ENCODE assay signal across 26 mouse cellular contexts in the genomic region with DNA sequence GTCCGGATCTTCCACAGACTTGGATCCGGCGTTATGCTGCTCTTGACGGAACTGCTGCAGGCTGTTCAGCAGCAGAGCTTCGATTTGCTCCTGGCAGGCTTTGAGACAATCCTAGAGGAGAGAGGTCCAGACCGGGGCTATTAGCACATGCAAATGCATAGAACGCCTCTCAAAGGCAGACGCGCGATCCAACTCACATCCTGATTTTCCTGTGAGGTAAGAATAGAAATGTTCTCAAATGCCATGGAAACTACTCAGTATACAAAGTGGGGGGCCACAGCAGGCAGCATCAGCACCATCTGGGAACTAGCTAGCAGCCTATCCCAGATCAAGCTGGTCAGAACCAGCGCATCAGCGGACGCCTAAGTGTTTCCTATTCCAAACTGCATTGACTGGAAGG. TPM values are rescaled to one million over a fixed set of nuclear protein-coding genes. Genes with fewer than 3 reads are reported as not detected.
DNase-seq lines count a peak whose midpoint lies in the region; ATAC-seq and TF ChIP-seq lines count a peak whose summit lies in the region.
"Had no signal": no experiment of that assay in that cellular context is flagged by ENCODE, and none has a peak within 500 bp of the region (broad histone marks: within the 10 kb centered on the region; RNA-seq: fewer than 3 reads in every experiment).

No protein-coding gene starts in this region.

- no peak overlapping the region for H3K4me2 ChIP-seq in midbrain, embryonic 11.5 days
- no peak overlapping the region; the same call in 1 of the 2 replicates for H3K4me2 ChIP-seq in forebrain, embryonic 16.5 days (ENCODE audit: low read length)
- H3K4me2 ChIP-seq: embryonic facial prominence, embryonic 12.5 days; liver, embryonic 12.5 days; neural tube, embryonic 15.5 days had no signal

- TF ChIP-seq CTCF in gastrocnemius, adult 2 months (IDR thresholded peaks at IDR 0.05): no peak

- intact Hi-C loops in gastrocnemius, adult 2 months (cut with DNase I): no loop called here

- H3K27me3 ChIP-seq in midbrain, embryonic 11.5 days (ENCODE audit: control insufficient read depth, insufficient read depth, low read length): no peaks in the 10 kb centered on the region
- H3K27me3 ChIP-seq in midbrain, embryonic 10.5 days (ENCODE audit: low read depth, poor library complexity, severe bottlenecking): no peaks in the 10 kb centered on the region
- no peaks in the 10 kb centered on the region for H3K27me3 ChIP-seq in forebrain, embryonic 16.5 days (replicated peaks; ENCODE audit: control insufficient read depth, insufficient read depth, low read length)
- H3K27me3 ChIP-seq: liver, embryonic 12.5 days; neural tube, embryonic 15.5 days had no signal

- H3K9ac ChIP-seq in midbrain, embryonic 11.5 days (ENCODE audit: low read length): no peak overlapping the region
- no peak overlapping the region for H3K9ac ChIP-seq in forebrain, embryonic 16.5 days (replicated peaks; ENCODE audit: low read depth, low read length)
- H3K9ac ChIP-seq: embryonic facial prominence, embryonic 12.5 days; liver, embryonic 12.5 days; neural tube, embryonic 15.5 days had no signal

- DNase-seq in cerebellum, postnatal 10 days: peak; percentile 67 to 74
- peak; percentile 84 for DNase-seq in midbrain, embryonic 11.5 days (ENCODE audit: low spot score, missing footprints)
- no peak for DNase-seq in midbrain, embryonic 10.5 days (ENCODE audit: low spot score)
- no peak for DNase-seq in kidney, postnatal 10 days
- DNase-seq in B cell, adult 2 months: no peak
- DNase-seq in gastrocnemius, adult 2 months: no peak
- DNase-seq: adrenal gland, adult 2 months; cerebellum, adult 9-10 months; gastrocnemius, postnatal 36 days; kidney, adult 8-10 months; kidney, postnatal 36 days; layer of hippocampus, adult 9-11 months; lung, adult 2 months; right cerebral cortex, postnatal 25 days had no signal

- peaks cover 8% of the 10 kb centered on the region; the same call in 1 of the 2 replicates for H3K4me1 ChIP-seq in midbrain, embryonic 11.5 days (ENCODE audit: control insufficient read depth, insufficient read depth, low read length)
- peaks cover 38% of the 10 kb centered on the region for H3K4me1 ChIP-seq in midbrain, embryonic 10.5 days
- H3K4me1 ChIP-seq in forebrain, embryonic 16.5 days (replicated peaks; ENCODE audit: control insufficient read depth, insufficient read depth, low read length): peaks cover 44% of the 10 kb centered on the region
- H3K4me1 ChIP-seq: embryonic facial prominence, embryonic 12.5 days; liver, embryonic 12.5 days had no signal

- WGBS in midbrain, embryonic 11.5 days: 67% methylated on average over 13 of the region's 13 CpGs
- WGBS in midbrain, embryonic 10.5 days: 67% methylated on average over 13 of the region's 13 CpGs
- WGBS in forebrain, embryonic 16.5 days: 27% methylated on average over 13 of the region's 13 CpGs

- no peak for ATAC-seq in cerebellum, adult (ENCODE audit: insufficient number of reproducible peaks, low FRiP score, low TSS enrichment)
- no peak for ATAC-seq in midbrain, embryonic 11.5 days (ENCODE audit: low FRiP score)
- ATAC-seq in forebrain, embryonic 16.5 days: peak; percentile 39
- ATAC-seq: CD4-positive, CD25-positive, alpha-beta regulatory T cell, adult 4 months; liver, embryonic 12.5 days had no signal

- peaks cover 19% of the 10 kb centered on the region for H3K36me3 ChIP-seq in midbrain, embryonic 11.5 days (ENCODE audit: control insufficient read depth, insufficient read depth, low read length)
- H3K36me3 ChIP-seq in midbrain, embryonic 10.5 days: peaks cover 97% of the 10 kb centered on the region
- H3K36me3 ChIP-seq in forebrain, embryonic 16.5 days (ENCODE audit: control insufficient read depth, insufficient read depth): no peaks in the 10 kb centered on the region
- H3K36me3 ChIP-seq: neural tube, embryonic 15.5 days had no signal

- no peaks in the 10 kb centered on the region for H3K9me3 ChIP-seq in midbrain, embryonic 11.5 days (ENCODE audit: control insufficient read depth, low read length)
- H3K9me3 ChIP-seq in midbrain, embryonic 10.5 days (replicated peaks): no peaks in the 10 kb centered on the region
- no peaks in the 10 kb centered on the region for H3K9me3 ChIP-seq in forebrain, embryonic 16.5 days (ENCODE audit: control insufficient read depth, low read length)
- H3K9me3 ChIP-seq: embryonic facial prominence, embryonic 12.5 days; hindbrain, embryonic 10.5 days; liver, embryonic 12.5 days; neural tube, embryonic 15.5 days had no signal

- no peak overlapping the region for H3K4me3 ChIP-seq in midbrain, embryonic 11.5 days (ENCODE audit: low read depth, low read length)
- H3K4me3 ChIP-seq in midbrain, embryonic 10.5 days: no peak overlapping the region
- H3K4me3 ChIP-seq in forebrain, embryonic 16.5 days (replicated peaks; ENCODE audit: low read length): no peak overlapping the region
- no peak overlapping the region for H3K4me3 ChIP-seq in gastrocnemius, adult 2 months
- H3K4me3 ChIP-seq: embryonic facial prominence, embryonic 12.5 days; erythroblast, embryonic 14.5 days; hindbrain, embryonic 10.5 days; left cerebral cortex, adult 2 months; liver, embryonic 12.5 days; neural tube, embryonic 15.5 days had no signal

- H3K27ac ChIP-seq in midbrain, embryonic 11.5 days (ENCODE audit: low read depth, low read length): no peak overlapping the region
- no peak overlapping the region for H3K27ac ChIP-seq in midbrain, embryonic 10.5 days (replicated peaks)
- peak overlapping the region; percentile 56 for H3K27ac ChIP-seq in forebrain, embryonic 16.5 days (ENCODE audit: low read length)
- H3K27ac ChIP-seq in gastrocnemius, adult 2 months: no peak overlapping the region
- H3K27ac ChIP-seq: embryonic facial prominence, embryonic 12.5 days; hindbrain, embryonic 10.5 days; left cerebral cortex, adult 2 months; liver, embryonic 12.5 days; neural tube, embryonic 15.5 days had no signal

RNA-seq across cellular contexts. Expression of a gene that starts 21.0 kb away (rescaled TPM):
- 5.8 and 6.9 TPM in 2 replicates for polyA plus RNA-seq in midbrain, embryonic 11.5 days (2014; fragmentation: Nextera tagmentation; extraction: Ambion mirVana)
- 6.8 and 8.7 TPM in 2 replicates for polyA plus RNA-seq in midbrain, embryonic 10.5 days (2016; fragmentation: Nextera tagmentation; extraction: Ambion mirVana)
- polyA plus RNA-seq in forebrain, embryonic 16.5 days (2015; fragmentation: Nextera tagmentation; extraction: Ambion mirVana): 8.2 and 9.2 TPM in 2 replicates
- total RNA-seq in gastrocnemius, adult 2 months (2021): 100 to 1,000 TPM in 1 of 2 experiments, 10 to 100 TPM in 1; 76.6 to 103 TPM
- polyA plus RNA-seq: erythroblast, embryonic 14.5 days had no signal

RNA-seq across cellular contexts. Expression of a gene that starts 21.6 kb away (rescaled TPM):
- 1,627 and 1,717 TPM in 2 replicates for polyA plus RNA-seq in midbrain, embryonic 11.5 days (2014; fragmentation: Nextera tagmentation; extraction: Ambion mirVana)
- polyA plus RNA-seq in midbrain, embryonic 10.5 days (2016; fragmentation: Nextera tagmentation; extraction: Ambion mirVana): 1,714 and 1,799 TPM in 2 replicates
- polyA plus RNA-seq in forebrain, embryonic 16.5 days (2015; fragmentation: Nextera tagmentation; extraction: Ambion mirVana): 1,169 and 1,368 TPM in 2 replicates
- 10 to 100 TPM in 1 of 2 experiments, 1 to 10 TPM in 1; 6.9 to 16.6 TPM for total RNA-seq in gastrocnemius, adult 2 months (2021)

RNA-seq across cellular contexts. Expression of a gene that starts 57.7 kb away (rescaled TPM):
- 0.11 TPM in 1 of 2 replicates, not detected in the other for polyA plus RNA-seq in midbrain, embryonic 11.5 days (2014; fragmentation: Nextera tagmentation; extraction: Ambion mirVana)
- 0.14 TPM in 1 of 2 replicates, not detected in the other for polyA plus RNA-seq in midbrain, embryonic 10.5 days (2016; fragmentation: Nextera tagmentation; extraction: Ambion mirVana)
- 0.19 TPM in 1 of 2 replicates, not detected in the other for polyA plus RNA-seq in forebrain, embryonic 16.5 days (2015; fragmentation: Nextera tagmentation; extraction: Ambion mirVana)
- total RNA-seq in gastrocnemius, adult 2 months (2021): not detected
- total RNA-seq: adrenal gland, adult 2 months; gastrocnemius, postnatal 36 days; megakaryocyte-erythroid progenitor cell, adult 5-6 weeks had no signal
- polyA plus RNA-seq: adrenal gland, adult 2 months; CD4-positive, CD25-positive, alpha-beta regulatory T cell, adult 4 months; erythroblast, embryonic 14.5 days; intestine, embryonic 14.5 days; limb, embryonic 11.5 days; liver, embryonic 12.5 days; lung, adult 2 months had no signal

Comparison
In these comparisons a context has a peak if more than half of its experiments do, and no peak if none do; other contexts are left out.
1. DNase-seq: peak in cerebellum, postnatal 10 days (2 of 2) and midbrain, embryonic 11.5 days (single experiment); none in midbrain, embryonic 10.5 days (single experiment), kidney, postnatal 10 days (single experiment), B cell, adult 2 months (0 of 2) and gastrocnemius, adult 2 months (single experiment).